In the genomic region with DNA sequence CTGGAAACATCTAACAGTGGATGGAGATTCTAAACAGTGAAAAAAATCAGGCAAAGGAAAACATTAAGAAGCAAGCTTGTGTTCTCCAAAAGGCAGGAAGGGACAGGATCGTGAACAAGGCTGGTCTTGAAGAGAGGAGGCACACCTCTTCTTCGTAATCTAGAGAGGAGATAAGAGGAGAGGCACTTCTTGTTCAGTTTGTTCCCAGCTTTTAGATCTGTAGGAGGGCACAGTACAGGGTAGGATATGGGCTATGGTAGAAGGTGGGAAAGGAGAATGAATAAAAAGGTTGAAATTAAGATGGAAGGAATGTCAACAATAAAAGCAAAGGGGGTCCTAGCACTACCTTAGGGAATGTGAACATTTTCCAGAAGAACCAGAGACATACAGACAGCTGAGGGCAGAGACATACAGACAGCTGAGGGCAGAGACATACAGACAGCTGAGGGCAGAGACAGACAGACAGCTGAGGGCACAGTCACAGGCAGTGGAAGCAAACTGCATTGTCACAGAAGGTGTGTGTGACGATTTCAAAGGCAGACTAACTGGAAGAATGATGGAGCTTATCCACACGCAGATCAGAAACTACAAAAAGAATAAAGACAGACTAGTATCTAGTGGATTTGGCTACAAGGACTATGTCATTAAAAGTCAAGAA, we compare ENCODE assay signal across 25 mouse cellular contexts. TPM values are rescaled to one million over a fixed set of nuclear protein-coding genes. Genes with fewer than 3 reads are reported as not detected.
DNase-seq lines count a peak whose midpoint lies in the region; ATAC-seq and TF ChIP-seq lines count a peak whose summit lies in the region.
"Had no signal": no experiment of that assay in that cellular context is flagged by ENCODE, and none has a peak within 500 bp of the region (broad histone marks: within the 10 kb centered on the region; RNA-seq: fewer than 3 reads in every experiment).

No protein-coding gene starts in this region.

- no peak overlapping the region for H3K4me3 ChIP-seq in heart, embryonic 10.5 days
- no peak overlapping the region for H3K4me3 ChIP-seq in heart, postnatal 0 days (ENCODE audit: low read depth, low read length)
- no peak overlapping the region for H3K4me3 ChIP-seq in liver, embryonic 12.5 days
- H3K4me3 ChIP-seq in hindbrain, embryonic 16.5 days (ENCODE audit: low read length) = no peak overlapping the region
- no peak overlapping the region for H3K4me3 ChIP-seq in hindbrain, postnatal 0 days (ENCODE audit: low read length)
- H3K4me3 ChIP-seq: embryonic facial prominence, embryonic 10.5 days; forebrain, embryonic 13.5 days; hindbrain, embryonic 12.5 days; layer of hippocampus, adult 2 months; midbrain, embryonic 10.5 days had no signal

- WGBS in heart, embryonic 10.5 days = 38% methylated on average over 4 of the region's 4 CpGs
- 36% methylated on average over 4 of the region's 4 CpGs for WGBS in heart, postnatal 0 days
- WGBS in liver, embryonic 12.5 days (ENCODE audit: insufficient replicate concordance) = 40% methylated on average over 4 of the region's 4 CpGs
- 86% methylated on average over 4 of the region's 4 CpGs for WGBS in hindbrain, embryonic 16.5 days
- WGBS in hindbrain, postnatal 0 days = 84% methylated on average over 4 of the region's 4 CpGs

- no peaks in the 10 kb centered on the region for H3K36me3 ChIP-seq in heart, embryonic 10.5 days
- H3K36me3 ChIP-seq in heart, postnatal 0 days (replicated peaks; ENCODE audit: control insufficient read depth, insufficient read depth, low read length) = no peaks in the 10 kb centered on the region
- H3K36me3 ChIP-seq in liver, embryonic 12.5 days = no peaks in the 10 kb centered on the region
- H3K36me3 ChIP-seq in hindbrain, embryonic 16.5 days (ENCODE audit: control insufficient read depth, insufficient read depth, low read length) = no peaks in the 10 kb centered on the region
- no peaks in the 10 kb centered on the region for H3K36me3 ChIP-seq in hindbrain, postnatal 0 days (ENCODE audit: insufficient read depth, low read length)
- H3K36me3 ChIP-seq: embryonic facial prominence, embryonic 10.5 days; hindbrain, embryonic 12.5 days; midbrain, embryonic 10.5 days had no signal

- intact Hi-C loops in heart, postnatal 36 days (cut with DNase I) = no loop called here

- no peaks in the 10 kb centered on the region for H3K27me3 ChIP-seq in heart, embryonic 10.5 days (ENCODE audit: insufficient read depth, poor library complexity, severe bottlenecking)
- no peaks in the 10 kb centered on the region for H3K27me3 ChIP-seq in heart, postnatal 0 days (ENCODE audit: control insufficient read depth, insufficient read depth, low read length)
- peaks cover 1% of the 10 kb centered on the region; the same call in 1 of the 2 replicates for H3K27me3 ChIP-seq in liver, embryonic 12.5 days (replicated peaks)
- no peaks in the 10 kb centered on the region for H3K27me3 ChIP-seq in hindbrain, embryonic 16.5 days (replicated peaks; ENCODE audit: control insufficient read depth, insufficient read depth, low read length)
- no peaks in the 10 kb centered on the region for H3K27me3 ChIP-seq in hindbrain, postnatal 0 days (ENCODE audit: insufficient read depth, low read length)
- H3K27me3 ChIP-seq: forebrain, embryonic 13.5 days; hindbrain, embryonic 12.5 days had no signal

- no peak for TF ChIP-seq CTCF in heart, postnatal 0 days (IDR thresholded peaks at IDR 0.05; ENCODE audit: low read depth)
- no peak for TF ChIP-seq CTCF in hindbrain, postnatal 0 days (IDR thresholded peaks at IDR 0.05; ENCODE audit: low read depth)

- DNase-seq in heart, embryonic 10.5 days (ENCODE audit: low spot score) = no peak
- DNase-seq in heart, postnatal 4 days = no peak
- no peak for DNase-seq in heart, postnatal 0 days (ENCODE audit: low spot score)
- no peak for DNase-seq in heart, postnatal 36 days
- DNase-seq in hindbrain, postnatal 0 days (ENCODE audit: low spot score) = no peak
- DNase-seq: adrenal gland, postnatal 10 days; cerebellum, adult 9-10 months; gastrocnemius, postnatal 25 days; kidney, adult 18-20 months; kidney, postnatal 10 days; layer of hippocampus, postnatal 36 days; lung, adult 2 months had no signal

- no peaks in the 10 kb centered on the region for H3K9me3 ChIP-seq in heart, embryonic 10.5 days
- no peaks in the 10 kb centered on the region; the same call in 1 of the 2 replicates for H3K9me3 ChIP-seq in heart, postnatal 0 days (replicated peaks; ENCODE audit: control insufficient read depth, low read length)
- no peaks in the 10 kb centered on the region for H3K9me3 ChIP-seq in liver, embryonic 12.5 days (replicated peaks)
- no peaks in the 10 kb centered on the region for H3K9me3 ChIP-seq in hindbrain, embryonic 16.5 days (ENCODE audit: control insufficient read depth, low read length)
- H3K9me3 ChIP-seq in hindbrain, postnatal 0 days (ENCODE audit: low read length) = no peaks in the 10 kb centered on the region
- H3K9me3 ChIP-seq: embryonic facial prominence, embryonic 10.5 days; forebrain, embryonic 13.5 days; hindbrain, embryonic 12.5 days; midbrain, embryonic 10.5 days had no signal

- no peak for TF ChIP-seq EP300 in heart, postnatal 0 days (IDR thresholded peaks at IDR 0.05; ENCODE audit: low read depth)

- no peak for ATAC-seq in heart, postnatal 0 days (ENCODE audit: insufficient read depth, low read depth)
- peak; percentile 77 for ATAC-seq in liver, embryonic 12.5 days
- 0 out of 2 replicates have a peak, but pooled peaks have one; percentile 53 for ATAC-seq in megakaryocyte-erythroid progenitor cell, adult 5-6 weeks (replicated peaks; ENCODE audit: low FRiP score, low TSS enrichment, poor library complexity, severe bottlenecking)
- ATAC-seq in hindbrain, embryonic 16.5 days = no peak
- no peak for ATAC-seq in hindbrain, postnatal 0 days
- ATAC-seq: activated CD4-positive, CD25-positive, alpha-beta regulatory T cell, adult 4 months; CD4-positive, CD25-positive, alpha-beta regulatory T cell, adult 4 months; forebrain, embryonic 13.5 days had no signal

- H3K4me1 ChIP-seq in heart, embryonic 10.5 days = peaks cover 41% of the 10 kb centered on the region
- H3K4me1 ChIP-seq in heart, postnatal 0 days (ENCODE audit: control insufficient read depth, insufficient read depth) = peaks cover 38% of the 10 kb centered on the region
- peaks cover 55% of the 10 kb centered on the region for H3K4me1 ChIP-seq in liver, embryonic 12.5 days
- H3K4me1 ChIP-seq in hindbrain, embryonic 16.5 days (ENCODE audit: control insufficient read depth, insufficient read depth, low read depth, low read length) = no peaks in the 10 kb centered on the region
- H3K4me1 ChIP-seq in hindbrain, postnatal 0 days (ENCODE audit: insufficient read depth, low read length) = no peaks in the 10 kb centered on the region
- H3K4me1 ChIP-seq: embryonic facial prominence, embryonic 10.5 days; forebrain, embryonic 13.5 days; hindbrain, embryonic 12.5 days; midbrain, embryonic 10.5 days had no signal

- H3K9ac ChIP-seq in heart, postnatal 0 days (replicated peaks; ENCODE audit: low read depth, low read length) = no peak overlapping the region
- H3K9ac ChIP-seq in liver, embryonic 12.5 days = peak overlapping the region; percentile 36; the same call in 1 of the 2 replicates
- H3K9ac ChIP-seq in hindbrain, embryonic 16.5 days (ENCODE audit: low read depth, low read length) = no peak overlapping the region
- no peak overlapping the region for H3K9ac ChIP-seq in hindbrain, postnatal 0 days (replicated peaks; ENCODE audit: low read length)
- H3K9ac ChIP-seq: forebrain, embryonic 13.5 days; hindbrain, embryonic 12.5 days had no signal

- peak overlapping the region; percentile 81 for H3K27ac ChIP-seq in heart, embryonic 10.5 days
- H3K27ac ChIP-seq in heart, postnatal 0 days (ENCODE audit: low read depth) = peak overlapping the region; percentile 39
- H3K27ac ChIP-seq in liver, embryonic 12.5 days = 0 out of 2 replicates have a peak overlapping the region, but pooled peaks have one; percentile 3
- H3K27ac ChIP-seq in hindbrain, embryonic 16.5 days (ENCODE audit: low read depth, low read length) = no peak overlapping the region
- H3K27ac ChIP-seq in hindbrain, postnatal 0 days = no peak overlapping the region
- H3K27ac ChIP-seq: embryonic facial prominence, embryonic 10.5 days; forebrain, embryonic 13.5 days; hindbrain, embryonic 12.5 days; layer of hippocampus, adult 2 months; midbrain, embryonic 10.5 days had no signal

- no peak overlapping the region for H3K4me2 ChIP-seq in heart, postnatal 0 days (ENCODE audit: low read depth, low read length)
- peak overlapping the region; percentile 36 for H3K4me2 ChIP-seq in liver, embryonic 12.5 days
- no peak overlapping the region for H3K4me2 ChIP-seq in hindbrain, embryonic 16.5 days (ENCODE audit: low read length)
- H3K4me2 ChIP-seq in hindbrain, postnatal 0 days (ENCODE audit: low read depth, low read length) = no peak overlapping the region
- H3K4me2 ChIP-seq: forebrain, embryonic 13.5 days; hindbrain, embryonic 12.5 days had no signal

RNA-seq across cellular contexts. Expression of a gene that starts 50.6 kb away (rescaled TPM):
- 0.93 and 1.5 TPM in 2 replicates for polyA plus RNA-seq in heart, embryonic 10.5 days (2016; fragmentation: Nextera tagmentation; extraction: Ambion mirVana)
- total RNA-seq in heart, postnatal 4 days (2021) = under 1 TPM in 1 of 2 experiments, not detected in 1; 0.29 TPM
- total RNA-seq in heart, postnatal 0 days (2014; rRNA removed; ENCODE audit: low replicate concordance) = 0.08 and 0.23 TPM in 2 replicates
- polyA plus RNA-seq in heart, postnatal 0 days (2015; fragmentation: Nextera tagmentation; extraction: Ambion mirVana) = 0.25 and 0.42 TPM in 2 replicates
- total RNA-seq in heart, postnatal 36 days (2021) = under 1 TPM; 0.39 to 0.84 TPM
- 3.7 and 4.1 TPM in 2 replicates for polyA plus RNA-seq in liver, embryonic 12.5 days (2016; fragmentation: Nextera tagmentation; extraction: Ambion mirVana)
- total RNA-seq in megakaryocyte-erythroid progenitor cell, adult 5-6 weeks (2014; fragmentation: Nextera tagmentation) = 0.69 TPM in 1 of 2 replicates, not detected in the other
- 0.19 TPM in 1 of 2 replicates, not detected in the other for total RNA-seq in megakaryocyte-erythroid progenitor cell, adult 5-6 weeks (2017)
- not detected in 2 replicates for polyA plus RNA-seq in hindbrain, embryonic 16.5 days (2015; fragmentation: Nextera tagmentation; extraction: Ambion mirVana)
- not detected in 2 replicates for total RNA-seq in hindbrain, postnatal 0 days (2014; rRNA removed)
- polyA plus RNA-seq in hindbrain, postnatal 0 days (2015; fragmentation: Nextera tagmentation; extraction: Ambion mirVana) = not detected in 2 replicates
- total RNA-seq: adrenal gland, postnatal 10 days; ES-E14; gastrocnemius, postnatal 25 days; layer of hippocampus, adult 2 months; layer of hippocampus, postnatal 36 days; left cerebral cortex, postnatal 36 days; midbrain, postnatal 0 days had no signal
- polyA plus RNA-seq: activated CD4-positive, CD25-positive, alpha-beta regulatory T cell, adult 4 months; CD4-positive, CD25-positive, alpha-beta regulatory T cell, adult 4 months; lung, adult 2 months; midbrain, postnatal 0 days had no signal

Comparison
In these comparisons a context has a peak if more than half of its experiments do, and no peak if none do; other contexts are left out.
1. H3K27ac ChIP-seq: peak in heart, embryonic 10.5 days (single experiment), heart, postnatal 0 days (single experiment) and liver, embryonic 12.5 days (single experiment); none in hindbrain, embryonic 16.5 days (single experiment) and hindbrain, postnatal 0 days (single experiment).
2. ATAC-seq: peak in liver, embryonic 12.5 days (single experiment) and megakaryocyte-erythroid progenitor cell, adult 5-6 weeks (single experiment); none in heart, postnatal 0 days (single experiment), hindbrain, embryonic 16.5 days (single experiment) and hindbrain, postnatal 0 days (single experiment).